Mouse (Mus musculus) kidney, adult 2 months (tissue): ENCODE measurements around the gene Sept11.

Source experiments
- CTCF ChIP-seq: fragments of 200-500 bp; conservative IDR thresholded peaks from 2 replicates; pipeline ENCODE4 v1.5.1; 2011; ENCODE audit warnings: low read depth, mild to moderate bottlenecking, control low read depth, low read length, moderate library complexity, mixed read lengths; ENCODE audit not compliant: insufficient read depth, insufficient read length
- POLR2A ChIP-seq: fragments of 200-500 bp; IDR thresholded peaks from one replicate; pipeline ENCODE4 v1.6.1; 2011; ENCODE audit warnings: low read depth, low read length, control low read depth

GRCm38 (mm10) chr5:93224549-93224948 lies 131.3 kb downstream of the Sept11 start:
- TF ChIP-seq POLR2A (no peak), CTCF (no peak)
